Mouse (Mus musculus) E14TG2a.4 (cell line): Measurements from ENCODE around the gene Fbxo42.

Experiments
- H3K27me3 ChIP-seq: 2 replicates; pipeline ENCODE4 v1.6.1; 2014; ENCODE audit warnings: low read length, control low read depth; ENCODE audit not compliant: insufficient read depth
- H3K36me3 ChIP-seq: 2 replicates; pipeline ENCODE4 v1.6.1; 2014; ENCODE audit warnings: low read length, control low read depth; ENCODE audit not compliant: insufficient read depth
- H3K4me1 ChIP-seq: replicated peaks from 2 replicates; pipeline ENCODE4 v1.6.1; 2014; ENCODE audit warnings: low read depth, low read length, control low read depth
- H3K4me3 ChIP-seq: replicated peaks from 2 replicates; pipeline ENCODE4 v1.5.1; 2014; ENCODE audit warnings: mild to moderate bottlenecking, low read length
- H3K9me3 ChIP-seq: 2 replicates; pipeline ENCODE4 v1.6.1; 2014; ENCODE audit warnings: low read length, control low read depth
- CTCF ChIP-seq: conservative IDR thresholded peaks from 2 replicates; pipeline ENCODE4 v1.5.1; 2014; ENCODE audit warnings: low read length
- NANOG ChIP-seq: IDR thresholded peaks from 2 replicates; pipeline ENCODE4 v1.6.1; 2014; ENCODE audit warnings: borderline replicate concordance, low read length, mixed read lengths
- POU5F1 ChIP-seq: IDR thresholded peaks from 2 replicates; pipeline ENCODE4 v1.6.1; 2014; ENCODE audit warnings: low read length, borderline replicate concordance

Gene Fbxo42

GRCm38 (mm10) chr4:141114521-141114981, 33.2 kb upstream of the Fbxo42 start:
- H3K4me1 ChIP-seq: peaks cover 81% of the 10 kb centered on the region
- no peaks in the 10 kb centered on the region for H3K9me3 ChIP-seq
- TF ChIP-seq POU5F1: no peak
- TF ChIP-seq NANOG: no peak
- H3K27me3 ChIP-seq: no peaks in the 10 kb centered on the region
- H3K36me3 ChIP-seq: peaks cover 83% of the 10 kb centered on the region
- H3K4me3 ChIP-seq: peak overlapping the region; percentile 63

GRCm38 (mm10) chr4:141115398-141115797, 32.3 kb upstream of the Fbxo42 start:
- H3K27me3 ChIP-seq: no peaks in the 10 kb centered on the region
- no peaks in the 10 kb centered on the region for H3K9me3 ChIP-seq
- TF ChIP-seq CTCF (no peak), NANOG (peak; percentile 28; the same call in 1 of the 2 replicates), POU5F1 (no peak)
- peaks cover 92% of the 10 kb centered on the region for H3K36me3 ChIP-seq
- H3K4me1 ChIP-seq: peaks cover 89% of the 10 kb centered on the region
- H3K4me3 ChIP-seq: peak overlapping the region; percentile 63

- H3K27me3 ChIP-seq: no peaks in the 10 kb centered on the region
- no peaks in the 10 kb centered on the region for H3K9me3 ChIP-seq
- TF ChIP-seq NANOG (no peak), CTCF (no peak), POU5F1 (no peak)
- H3K36me3 ChIP-seq: peaks cover 91% of the 10 kb centered on the region
- H3K4me1 ChIP-seq: peaks cover 98% of the 10 kb centered on the region
- H3K4me3 ChIP-seq: peak overlapping the region; percentile 8
Measured at GRCm38 (mm10) chr4:141118691-141119090, 29.0 kb upstream of the Fbxo42 start.

- Histone ChIP-seq H3K9me3 (no peaks in the 10 kb centered on the region), H3K36me3 (peaks cover 84% of the 10 kb centered on the region), H3K27me3 (no peaks in the 10 kb centered on the region), H3K4me1 (peaks cover 98% of the 10 kb centered on the region), H3K4me3 (0 out of 2 replicates have a peak overlapping the region, but pooled peaks have one; percentile 23)
- peak; percentile 55 for TF ChIP-seq CTCF
- TF ChIP-seq NANOG: no peak
Measured at GRCm38 (mm10) chr4:141120700-141121099, 27.0 kb upstream of the Fbxo42 start.

- no peak overlapping the region for H3K4me3 ChIP-seq
- peaks cover 81% of the 10 kb centered on the region for H3K36me3 ChIP-seq
- H3K4me1 ChIP-seq: peaks cover 99% of the 10 kb centered on the region
- no peaks in the 10 kb centered on the region for H3K9me3 ChIP-seq
- TF ChIP-seq POU5F1 (no peak), NANOG (no peak), CTCF (no peak)
- H3K27me3 ChIP-seq: no peaks in the 10 kb centered on the region
Measured at GRCm38 (mm10) chr4:141122663-141123062, 25.1 kb upstream of the Fbxo42 start.

GRCm38 (mm10) chr4:141123065-141123464, 24.6 kb upstream of the Fbxo42 start:
- Histone ChIP-seq H3K36me3 (peaks cover 76% of the 10 kb centered on the region), H3K4me1 (peaks cover 99% of the 10 kb centered on the region), H3K4me3 (no peak overlapping the region), H3K9me3 (no peaks in the 10 kb centered on the region), H3K27me3 (no peaks in the 10 kb centered on the region)
- TF ChIP-seq CTCF (no peak), POU5F1 (no peak), NANOG (no peak)

- Histone ChIP-seq H3K9me3 (no peaks in the 10 kb centered on the region), H3K27me3 (no peaks in the 10 kb centered on the region), H3K4me1 (peaks cover 89% of the 10 kb centered on the region), H3K36me3 (peaks cover 62% of the 10 kb centered on the region), H3K4me3 (no peak overlapping the region)
- TF ChIP-seq CTCF (no peak), POU5F1 (no peak), NANOG (no peak)
Measured at GRCm38 (mm10) chr4:141129190-141129710, 18.5 kb upstream of the Fbxo42 start.

GRCm38 (mm10) chr4:141130704-141131342, 16.9 kb upstream of the Fbxo42 start:
- Histone ChIP-seq H3K4me1 (peaks cover 88% of the 10 kb centered on the region), H3K27me3 (no peaks in the 10 kb centered on the region), H3K36me3 (peaks cover 64% of the 10 kb centered on the region), H3K9me3 (no peaks in the 10 kb centered on the region), H3K4me3 (0 out of 2 replicates have a peak overlapping the region, but pooled peaks have one; percentile 26)
- TF ChIP-seq NANOG: no peak
- TF ChIP-seq POU5F1: no peak
- no peak for TF ChIP-seq CTCF
